Mouse (Mus musculus) adrenal gland, postnatal 14 days (tissue): ENCODE data around the gene Hoxa7. TPM values are rescaled to one million over a fixed set of nuclear protein-coding genes. Genes with fewer than 3 reads are reported as not detected.
A peak's percentile ranks its signal among the peaks of the same experiment; 100 is the strongest.

Source experiments
- DNase-seq: peaks from one replicate; pipeline ENCODE4 v3.0.0; 2021; ENCODE audit warnings: mixed read lengths
- total RNA-seq: library from RNA; stranded (reverse); gene quantifications from 2 replicates; pipeline ENCODE4 v1.2.3, GENCODE M21; 2021

Gene Hoxa7
- total RNA-seq, 1 experiment from 2014 or later: 22.2 TPM

DNA sequence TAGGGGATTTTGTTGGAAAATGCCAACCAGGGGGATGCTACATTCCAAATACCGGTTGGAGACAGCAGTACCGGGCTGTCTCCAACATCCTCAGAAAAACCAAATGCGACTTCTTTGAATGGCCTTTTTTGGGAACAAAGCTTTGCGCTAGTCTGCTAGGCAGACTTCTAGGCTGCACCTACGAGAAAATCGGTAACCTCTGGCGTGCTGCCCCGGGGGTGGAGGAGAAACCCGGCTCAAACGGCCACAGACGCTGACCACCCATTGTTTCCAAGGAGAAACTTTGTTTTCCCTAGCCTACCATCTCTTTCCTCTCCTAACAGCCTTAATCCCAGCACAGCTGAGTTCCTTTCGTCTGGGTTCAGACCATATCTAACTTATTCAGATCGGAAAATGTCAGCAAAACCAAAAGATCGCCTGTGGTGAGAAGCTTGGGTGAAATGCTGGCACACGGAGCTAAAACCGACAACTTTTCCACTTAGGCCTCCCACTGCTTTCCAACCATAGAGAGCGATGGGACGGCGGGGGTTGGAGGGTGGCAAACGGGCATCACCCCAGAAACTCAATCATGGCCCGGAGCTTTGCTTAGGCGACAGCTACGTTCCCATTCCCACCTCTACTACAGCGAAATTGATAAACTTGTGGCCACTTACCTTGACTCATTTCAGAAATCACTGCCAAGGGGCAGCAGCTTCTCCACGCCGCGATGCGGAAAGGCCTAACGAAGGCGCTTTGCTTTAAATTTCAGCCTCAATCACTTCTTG lies 18.2 kb upstream of the Hoxa7 start:
- DNase-seq: no peak

DNA sequence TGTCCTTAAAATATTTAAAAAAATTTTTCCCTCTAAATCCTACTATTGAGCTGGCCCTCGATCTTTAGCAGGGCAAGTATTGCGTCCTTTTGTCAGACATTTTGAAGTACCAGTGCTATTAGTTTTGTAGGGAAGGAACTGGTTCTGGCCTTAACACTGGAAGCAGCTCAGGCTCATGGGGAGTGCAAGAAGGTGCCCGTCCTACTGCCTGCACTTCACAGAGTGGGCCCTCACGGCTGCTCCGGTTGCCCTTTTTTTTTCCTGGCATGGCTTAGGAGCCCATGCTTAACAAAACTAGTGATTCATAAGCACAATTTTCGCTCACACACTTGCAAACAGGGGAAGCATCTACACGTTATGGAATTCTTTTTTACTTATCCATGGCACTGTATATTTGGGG lies 17.3 kb upstream of the Hoxa7 start:
- DNase-seq: no peak

DNA sequence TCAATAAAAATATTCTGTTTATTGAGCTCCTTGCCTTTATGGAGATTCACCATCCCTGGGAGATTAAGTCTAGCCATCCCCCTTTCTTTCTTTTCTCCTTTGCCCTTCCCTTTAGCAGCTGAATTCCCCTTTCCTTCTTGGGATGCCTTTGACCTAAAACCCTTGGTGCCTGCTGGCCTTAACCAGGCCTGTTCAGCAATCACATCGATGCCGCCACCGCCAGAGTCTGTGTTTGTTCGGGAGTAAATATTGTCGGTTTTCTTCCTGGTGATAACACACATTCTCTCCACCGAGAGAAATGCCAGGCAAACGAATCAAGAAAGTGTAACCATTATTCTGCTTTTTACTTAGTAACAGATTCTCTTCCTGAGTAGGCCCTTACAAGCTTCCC lies 16.5 kb upstream of the Hoxa7 start:
- DNase-seq: no peak

DNA sequence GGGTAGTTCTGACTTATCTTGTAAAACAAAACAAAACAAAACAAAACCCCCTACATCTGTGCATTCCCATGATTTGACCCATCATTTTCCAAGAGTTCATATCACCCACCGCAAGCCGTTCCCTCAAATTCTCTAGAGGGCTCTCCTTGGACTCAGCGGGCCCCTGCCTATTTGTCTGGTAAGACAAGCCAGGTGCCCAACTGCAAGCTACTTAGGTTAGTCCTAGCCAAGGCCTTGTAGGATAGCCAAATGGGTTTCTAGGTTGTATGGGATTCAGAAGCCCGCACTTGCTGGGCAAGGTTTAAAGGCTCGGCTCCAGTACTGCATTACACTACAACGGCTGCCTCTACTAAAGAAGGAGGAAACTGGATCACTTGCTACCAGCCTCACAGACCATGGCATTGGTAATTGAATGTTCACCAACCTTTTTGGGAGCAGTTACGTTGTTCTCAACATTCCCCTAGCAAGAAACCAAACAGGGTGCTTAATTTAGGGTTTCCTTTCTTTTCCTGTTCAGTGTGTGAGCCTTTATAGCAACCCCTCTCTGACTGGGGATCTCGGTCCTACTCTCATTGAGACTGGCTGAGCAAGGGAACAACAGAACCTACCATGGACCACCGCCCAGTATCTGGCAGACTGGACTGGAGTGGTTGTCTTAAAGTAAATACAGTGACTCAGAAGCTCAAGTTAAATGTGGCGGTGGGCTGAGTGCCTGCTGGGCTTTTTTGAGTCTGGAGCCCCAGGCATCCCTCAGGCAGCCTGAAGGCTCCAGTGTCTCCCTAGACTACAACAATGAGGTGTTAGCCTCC lies 15.9 kb upstream of the Hoxa7 start:
- no peak for DNase-seq

DNA sequence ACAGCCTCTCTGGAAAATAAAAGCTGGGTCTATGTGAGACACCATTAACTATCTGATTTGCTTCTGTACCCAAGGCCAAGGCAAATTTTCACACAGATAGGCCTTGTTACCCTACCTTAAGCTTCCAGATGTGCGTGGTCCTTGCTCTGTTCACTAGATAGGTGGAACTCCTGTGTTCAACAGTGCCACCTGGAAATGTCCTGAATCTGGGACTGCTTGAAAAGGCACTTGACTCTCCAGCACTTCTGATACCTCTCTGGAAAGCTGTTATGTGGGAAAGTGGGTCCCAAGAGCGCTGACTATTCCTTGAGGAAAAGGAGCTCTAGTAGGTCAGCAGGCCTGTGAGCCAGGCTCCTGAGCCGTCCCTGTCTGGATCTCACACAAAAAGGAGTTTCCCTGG lies 15.2 kb upstream of the Hoxa7 start:
- DNase-seq: no peak

DNA sequence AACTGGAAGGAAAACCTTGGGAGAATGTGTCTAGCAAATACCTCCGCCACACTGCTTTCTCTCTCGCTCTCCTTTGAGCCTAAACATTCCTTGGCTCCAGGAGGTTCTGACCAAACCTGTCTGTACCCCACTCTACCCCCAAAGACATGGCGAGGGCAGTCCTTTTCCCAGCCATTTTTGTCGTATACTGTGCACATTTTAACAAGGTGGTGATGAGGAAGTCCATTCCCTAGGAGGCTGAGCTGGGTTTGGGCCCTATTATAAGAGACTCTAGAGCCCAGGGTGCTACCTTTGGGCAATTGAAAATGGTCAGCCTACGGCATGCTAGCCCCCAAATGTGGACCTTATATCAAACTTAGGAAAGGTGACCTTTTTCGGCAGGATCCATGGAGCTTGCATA lies 14.2 kb upstream of the Hoxa7 start:
- no peak for DNase-seq

DNA sequence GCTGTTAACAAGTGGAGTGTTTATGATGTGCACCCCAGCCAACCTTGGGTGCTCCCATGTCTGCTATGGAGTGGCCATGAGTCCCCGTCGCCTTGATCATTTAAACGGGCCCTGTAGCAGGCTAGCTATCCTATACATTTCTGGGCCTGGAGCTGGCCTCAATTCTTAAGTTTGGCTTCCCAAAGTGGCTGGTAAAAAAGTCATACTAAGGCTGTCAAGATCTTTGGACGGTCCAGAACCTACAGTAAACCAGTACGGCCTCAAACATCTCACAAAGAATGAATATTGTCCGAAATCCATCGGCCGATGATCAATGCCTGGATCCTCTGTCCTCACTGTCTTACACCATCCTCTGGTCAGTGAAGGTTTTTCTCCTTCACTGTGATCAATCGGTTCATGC lies 13.6 kb upstream of the Hoxa7 start:
- no peak for DNase-seq

DNA sequence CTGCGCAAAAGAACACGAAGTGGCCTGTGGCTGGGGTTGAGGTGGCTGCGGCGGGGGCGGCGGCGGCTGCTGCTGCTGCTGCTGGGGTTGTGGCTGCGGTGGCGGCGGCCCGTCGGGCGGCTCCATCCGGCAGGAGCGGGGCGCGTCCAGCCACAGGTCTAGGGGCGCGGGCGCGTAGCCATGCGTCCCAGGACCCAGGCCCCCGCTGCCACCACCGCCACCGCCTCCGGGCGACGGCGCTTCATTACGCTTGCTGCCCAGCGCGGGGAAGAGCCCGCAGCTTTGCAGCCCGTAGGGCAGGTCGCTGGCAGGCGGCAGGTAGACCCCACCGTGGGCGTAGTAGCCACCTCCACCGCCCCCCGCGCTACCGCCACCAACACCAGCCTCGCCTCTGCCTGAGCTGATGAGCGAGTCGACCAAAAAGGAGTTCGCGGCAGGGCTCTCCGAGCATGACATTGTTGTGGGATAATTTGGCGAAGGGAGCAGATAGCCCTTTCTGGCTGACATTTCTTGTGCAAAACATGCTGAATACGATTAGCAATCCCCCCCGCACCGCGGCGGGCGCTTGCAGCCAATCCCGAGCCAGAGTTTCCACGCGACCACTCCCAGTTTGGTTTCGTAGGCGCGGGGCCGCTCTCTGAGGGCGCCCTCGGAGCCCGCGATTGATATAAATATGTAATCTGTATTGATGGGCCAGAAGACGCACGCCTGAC lies 12.9 kb upstream of the Hoxa7 start:
- no peak for DNase-seq

DNA sequence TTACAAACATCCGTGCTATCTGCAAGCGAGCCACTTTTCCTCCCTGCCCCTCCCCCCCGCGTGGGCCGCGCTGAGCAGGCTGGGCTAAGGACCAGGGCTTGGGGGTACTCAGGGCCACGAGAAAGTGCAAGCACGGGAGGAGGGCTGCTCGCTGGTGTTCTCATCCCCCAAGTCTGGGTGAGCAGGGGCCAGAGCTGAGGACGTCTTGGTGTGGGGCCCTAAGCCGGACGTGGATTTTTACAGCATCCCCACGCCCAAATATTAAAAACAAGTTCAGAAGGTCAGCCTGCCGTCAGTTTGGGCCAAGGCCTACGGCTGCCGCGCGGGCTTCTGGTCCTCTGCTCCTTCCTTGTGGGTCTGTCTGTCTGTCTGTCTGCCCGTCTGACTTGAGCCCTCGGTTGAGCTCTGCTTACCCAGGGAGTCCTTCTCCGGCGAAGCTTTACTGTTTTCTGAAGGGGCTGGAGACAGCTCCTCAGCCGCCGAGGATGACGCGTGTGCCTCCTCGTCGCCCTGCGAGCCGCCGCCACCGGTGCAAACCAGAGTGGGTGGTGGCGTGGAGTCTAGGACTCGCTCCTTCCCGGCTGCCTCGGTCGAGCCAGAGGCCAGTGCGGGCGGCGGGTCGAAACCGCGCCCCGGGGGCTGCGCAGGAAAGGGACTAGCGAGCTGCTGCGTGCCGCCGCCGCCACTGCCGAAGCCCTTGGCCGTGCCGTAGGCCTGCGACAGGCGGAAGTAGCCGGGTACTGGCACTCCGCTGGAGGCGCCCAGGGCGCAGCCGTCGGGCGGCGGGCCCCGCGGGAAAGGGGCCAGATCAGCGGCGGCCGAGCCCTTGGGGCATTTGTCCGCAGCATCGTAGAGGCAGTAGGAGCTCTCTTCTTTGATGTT lies 12.1 kb upstream of the Hoxa7 start:
- no peak for DNase-seq

- no peak for DNase-seq
Measured at GRCm38 (mm10) chr6:52232984-52233545, 11.4 kb upstream of the Hoxa7 start.

- DNase-seq: no peak
Measured at GRCm38 (mm10) chr6:52232568-52232965, 10.9 kb upstream of the Hoxa7 start.

GRCm38 (mm10) chr6:52231885-52232567 lies 10.4 kb upstream of the Hoxa7 start:
- no peak for DNase-seq

DNA sequence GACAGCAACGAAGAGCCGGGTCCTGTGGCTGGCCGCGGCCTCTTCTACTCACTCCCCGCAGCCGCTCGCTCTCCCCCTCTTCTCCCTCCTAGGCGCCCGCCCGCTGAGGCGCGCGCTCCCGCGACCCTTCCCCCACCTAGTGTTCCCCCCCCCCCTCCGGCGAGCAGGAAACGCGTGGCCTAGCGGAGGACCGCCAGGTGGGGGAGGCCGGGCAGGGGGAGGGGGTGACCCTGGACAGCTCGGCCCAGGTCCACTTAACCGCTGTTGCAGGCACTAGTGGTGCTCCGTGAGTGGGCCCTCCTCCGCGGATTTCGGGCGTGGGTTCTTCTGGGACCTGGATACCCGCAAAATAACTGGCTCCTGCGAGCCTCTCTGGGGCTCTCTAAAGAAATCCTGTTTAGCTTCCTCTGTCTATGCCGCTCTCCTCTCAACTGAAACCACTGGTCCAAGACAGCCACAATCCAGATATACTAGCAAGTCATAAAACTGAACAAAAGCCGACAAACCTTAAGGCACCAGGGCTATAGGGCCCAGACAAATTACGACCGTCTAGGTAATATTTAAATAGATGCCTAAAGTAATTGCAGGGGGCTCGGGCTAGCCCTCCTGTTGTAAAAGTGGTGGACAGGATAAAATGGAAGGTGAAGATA lies 9.0 kb upstream of the Hoxa7 start, which contains the start of gene Hoxa9:
Hoxa9 (minus strand) TSS at position 574 of the 650 bp plus-strand sequence.
- DNase-seq: no peak

DNA sequence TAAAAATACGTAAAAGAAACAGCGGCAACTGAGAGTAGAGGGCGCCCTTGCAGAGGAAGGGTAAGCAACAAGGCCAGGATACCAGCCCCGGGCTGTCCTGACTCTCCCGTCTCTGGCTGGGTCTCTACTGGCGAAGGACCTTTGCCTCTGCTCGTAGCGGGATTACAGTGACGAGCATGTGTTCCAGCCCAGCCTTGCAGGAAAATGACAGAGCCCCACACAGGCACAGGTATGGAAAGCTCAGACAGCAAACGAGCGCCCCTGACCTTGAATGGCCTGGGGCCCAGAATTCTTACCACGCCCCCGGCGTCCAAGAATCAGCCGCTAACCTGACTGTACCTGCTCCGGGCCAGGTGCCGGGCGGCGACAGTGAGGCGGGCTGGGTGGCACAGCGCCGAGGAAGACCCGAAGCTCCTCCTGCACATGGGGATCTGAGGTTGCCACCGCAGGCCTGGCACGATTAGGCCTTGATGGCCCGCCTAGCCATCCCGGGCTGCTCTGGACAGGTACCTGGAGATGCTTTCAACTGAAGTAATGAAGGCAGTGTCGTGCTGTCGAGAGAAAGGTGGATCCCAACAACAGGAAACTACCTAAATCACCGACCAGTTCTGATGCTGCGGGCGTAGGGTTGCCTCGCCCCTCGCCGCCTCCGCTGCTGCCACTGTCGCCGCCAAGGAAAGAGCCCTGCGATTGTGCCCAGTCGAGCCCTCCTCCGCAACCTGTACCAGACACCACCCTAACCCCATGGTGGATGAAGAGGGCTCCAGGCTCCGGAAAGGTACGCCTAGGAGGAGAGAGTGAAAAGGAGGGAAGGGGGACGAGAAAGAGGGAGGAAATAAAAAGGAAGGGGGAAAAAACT lies 8.1 kb upstream of the Hoxa7 start:
- DNase-seq: no peak

DNA sequence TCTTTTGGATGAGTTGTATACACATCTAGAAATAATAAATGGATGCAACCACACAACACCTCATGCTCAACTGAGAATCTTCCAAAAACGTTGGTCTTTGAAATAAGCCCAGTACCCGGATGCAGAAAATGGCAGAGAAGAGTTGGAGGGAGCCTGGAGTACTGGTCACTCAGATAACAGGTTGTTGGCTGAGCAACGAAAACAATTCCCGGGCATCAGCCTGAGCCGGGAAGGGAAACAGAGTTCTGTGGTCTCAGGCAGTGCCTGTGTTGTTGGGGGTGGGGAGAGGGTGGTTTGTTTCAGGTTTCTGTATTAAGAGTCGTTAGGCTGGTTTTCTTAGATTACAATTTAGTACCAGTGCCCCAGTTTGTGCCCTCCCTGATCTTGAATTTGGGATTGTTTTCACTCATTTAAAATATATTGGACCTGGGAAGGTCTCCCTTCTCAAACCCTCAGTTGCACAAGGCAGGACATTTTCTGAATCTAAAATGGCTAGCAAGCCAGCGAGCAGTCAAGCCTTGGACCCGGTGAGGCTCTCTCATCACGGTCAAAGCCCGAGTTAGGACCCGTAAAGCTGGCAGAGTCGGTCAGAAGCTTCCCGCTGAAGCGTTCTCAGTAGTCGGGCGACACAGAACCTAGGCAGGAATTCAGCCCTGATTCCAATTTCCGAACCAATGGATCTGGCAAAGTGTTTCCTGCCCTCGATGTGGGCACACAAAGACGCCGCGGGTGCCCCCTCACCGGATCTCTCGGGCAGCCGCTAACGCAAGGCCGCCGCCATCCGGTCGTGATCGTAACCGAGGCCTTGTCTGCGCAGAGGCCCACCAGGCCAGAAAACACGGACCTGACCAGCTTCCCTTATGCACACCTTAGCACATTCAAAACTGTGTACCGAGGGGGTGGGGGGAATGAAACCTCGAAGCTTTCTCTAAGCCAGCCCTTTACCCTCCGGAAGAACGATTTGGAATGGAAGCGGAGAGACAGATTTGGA lies 7.1 kb upstream of the Hoxa7 start:
- DNase-seq: no peak

DNA sequence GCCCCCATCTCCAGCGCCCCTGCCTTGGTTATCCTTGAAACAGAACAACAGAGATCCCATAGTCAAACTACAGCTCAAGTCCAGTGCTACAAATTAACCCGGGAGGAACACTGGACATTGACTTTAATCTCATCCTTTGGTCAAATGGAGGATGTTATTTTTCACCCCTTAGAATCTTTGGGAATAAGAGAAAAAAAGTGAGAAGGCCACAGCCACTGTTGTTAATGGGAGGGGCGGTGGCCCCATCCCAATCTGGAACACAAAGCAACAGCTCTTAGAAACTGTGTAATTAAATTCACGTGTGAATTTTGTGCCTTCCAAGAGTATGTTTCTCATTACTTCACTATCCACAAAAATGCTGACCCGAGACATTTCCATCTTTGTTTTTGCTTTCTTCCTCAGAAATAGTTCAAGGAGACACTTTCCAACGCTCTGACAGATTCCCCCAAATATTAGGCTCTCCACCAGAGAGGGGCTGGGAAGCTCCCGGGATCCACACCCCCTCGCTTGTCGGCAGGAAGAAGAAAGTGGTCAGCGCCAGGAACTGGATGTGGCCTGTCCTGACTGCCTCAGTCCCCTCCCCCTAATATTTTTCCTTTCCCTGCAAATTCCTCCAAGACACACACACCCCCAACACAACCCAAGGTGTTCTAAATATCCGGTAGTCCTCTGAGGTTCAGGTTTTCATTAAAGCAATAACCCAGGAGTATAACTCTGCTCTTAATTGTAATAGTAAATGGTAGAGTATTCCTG lies 6.0 kb upstream of the Hoxa7 start:
- DNase-seq: no peak

- peak; percentile 73 for DNase-seq
Measured at GRCm38 (mm10) chr6:52226569-52227257, 5.1 kb upstream of the Hoxa7 start.
